Mouse (Mus musculus) kidney, postnatal 36 days (tissue): Measurements from ENCODE around the gene Gcnt4.

Experiments
- DNase-seq, 2 experiments: peaks; one replicate each; pipeline ENCODE4 v3.0.0; 2021 to 2022; ENCODE audit warnings: mixed read lengths in 2 of 2

Gene Gcnt4

DNA sequence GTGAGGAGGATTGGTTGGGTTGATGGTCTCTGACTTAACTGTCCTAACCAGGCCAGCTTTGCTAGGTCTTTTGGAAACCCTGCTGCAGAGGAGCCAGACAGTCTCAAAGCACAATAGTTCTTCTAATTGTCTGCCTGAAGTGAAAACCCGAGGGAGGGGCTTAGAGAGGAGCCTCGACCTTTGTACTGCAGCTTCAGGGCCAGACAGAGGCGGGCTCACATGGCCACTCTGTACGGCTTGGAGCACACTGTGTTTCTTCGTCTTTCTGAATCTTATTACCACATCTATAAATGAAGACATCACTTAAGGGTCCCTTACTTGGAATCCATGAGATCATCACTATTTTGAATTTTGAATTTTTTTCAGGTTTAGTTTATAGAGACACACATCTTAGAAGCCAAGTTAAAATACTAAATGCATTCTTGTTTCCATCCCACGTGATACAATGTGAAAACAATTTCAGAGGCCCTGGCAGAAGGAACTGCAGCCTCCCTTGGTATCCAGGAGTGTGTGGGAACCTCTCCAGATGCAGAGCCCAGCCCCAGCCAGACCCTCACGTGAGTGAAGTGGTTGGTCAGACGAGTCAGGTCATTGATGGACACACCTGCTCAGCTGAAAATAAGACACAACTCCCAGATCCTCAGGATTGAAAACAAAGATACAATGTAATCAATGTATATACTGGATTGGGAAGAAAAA, 69.0 kb downstream of the Gcnt4 start:
- peak; percentile 56 to 67 for DNase-seq

DNA sequence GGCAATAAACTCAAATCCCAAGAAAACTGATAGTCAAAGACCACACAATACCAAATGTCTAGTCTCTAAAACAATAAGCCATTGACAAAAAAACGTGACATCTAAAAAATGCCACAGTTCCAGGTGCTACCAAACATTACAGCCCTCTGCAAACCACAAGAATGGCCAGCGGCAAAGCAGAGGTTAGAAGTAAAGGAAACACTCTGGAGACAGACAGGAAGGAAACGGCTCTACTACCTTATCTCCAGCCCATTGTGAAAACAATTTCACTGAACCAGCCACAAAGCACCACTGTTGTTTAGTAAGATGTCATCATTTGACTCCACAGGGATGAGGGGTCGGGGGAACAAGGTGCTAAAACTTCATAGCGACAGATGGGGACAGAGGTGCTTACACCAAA, 70.8 kb downstream of the Gcnt4 start:
- no peak for DNase-seq

DNA sequence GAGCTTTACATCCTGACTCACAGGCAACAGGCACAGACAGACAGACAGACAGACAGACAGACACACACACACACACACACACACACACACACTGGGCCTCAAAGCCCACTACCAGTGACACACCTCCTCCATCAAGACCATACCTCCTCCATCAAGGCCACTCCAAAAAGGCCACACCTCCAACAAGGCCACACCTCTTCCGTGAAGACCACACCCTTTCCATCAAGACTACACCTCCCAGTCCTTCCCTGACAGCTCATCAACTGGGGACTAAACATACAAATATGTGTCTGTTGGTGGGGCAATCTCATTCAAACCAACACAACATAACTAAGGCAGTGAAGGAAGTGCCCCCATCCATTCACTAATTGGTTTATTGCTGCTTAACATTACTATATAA, 72.6 kb downstream of the Gcnt4 start:
- DNase-seq = no peak
